In genomic region chr11:103649301-103649982, GRCm38 (mm10) we compare ENCODE assay signal across 8 mouse cellular contexts. TPM values are rescaled to one million over a fixed set of nuclear protein-coding genes. Genes with fewer than 3 reads are reported as not detected.
DNase-seq lines count a peak whose midpoint lies in the region; ATAC-seq lines count a peak whose summit lies in the region.

Rprml (plus strand) TSS chr11:103649570.

- peak within 1 kb of the TSS; percentile 55 for H3K4me2 ChIP-seq in heart, embryonic 14.5 days (ENCODE audit: low read length)
- H3K4me2 ChIP-seq in midbrain, embryonic 15.5 days: peak within 1 kb of the TSS; percentile 85

- H3K4me3 ChIP-seq in heart, embryonic 14.5 days (ENCODE audit: control insufficient read depth in 1 of 2, insufficient read depth in 1 of 2, low read depth in 1 of 2, low read length in 2 of 2): peak within 1 kb of the TSS; percentile 22 to 26
- peak within 1 kb of the TSS; percentile 43 for H3K4me3 ChIP-seq in midbrain, embryonic 15.5 days

- H3K36me3 ChIP-seq in heart, embryonic 14.5 days (ENCODE audit: control insufficient read depth, insufficient read depth, low read length): no peaks in the 10 kb centered on the region
- H3K36me3 ChIP-seq in midbrain, embryonic 15.5 days (replicated peaks): no peaks in the 10 kb centered on the region

- ATAC-seq in heart, embryonic 14.5 days (ENCODE audit: insufficient number of reproducible peaks, insufficient read depth, low FRiP score, low read depth): no peak
- peak; percentile 45; the same call in 1 of the 2 replicates for ATAC-seq in frontal cortex, adult (ENCODE audit: low TSS enrichment)
- ATAC-seq in midbrain, embryonic 15.5 days (replicated peaks): no peak
- ATAC-seq in megakaryocyte progenitor cell, adult 5-6 weeks (replicated peaks; ENCODE audit: poor library complexity): no peak

- peaks cover 76% of the 10 kb centered on the region for H3K27me3 ChIP-seq in heart, embryonic 14.5 days (ENCODE audit: control insufficient read depth, insufficient read depth, low read length)
- H3K27me3 ChIP-seq in midbrain, embryonic 15.5 days (replicated peaks): peaks cover 76% of the 10 kb centered on the region

- no peak within 1 kb of the TSS for H3K9ac ChIP-seq in heart, embryonic 14.5 days (ENCODE audit: low read length)
- peak within 1 kb of the TSS; percentile 19; the same call in 1 of the 2 replicates for H3K9ac ChIP-seq in midbrain, embryonic 15.5 days

- no peak for DNase-seq in heart, adult 9 months (ENCODE audit: low spot score in 2 of 2)
- DNase-seq in adipocyte (ENCODE audit: low spot score): peak; percentile 53
- DNase-seq in layer of hippocampus, postnatal 36 days: peak; percentile 84
- no peak for DNase-seq in natural killer cell, adult 2 months (ENCODE audit: low spot score in 2 of 2)

- WGBS in heart, embryonic 14.5 days: 2% methylated on average over 55 of the region's 71 CpGs
- WGBS in midbrain, embryonic 15.5 days: under 1% methylated on average over 54 of the region's 71 CpGs

- no peak within 1 kb of the TSS for H3K27ac ChIP-seq in heart, embryonic 14.5 days (replicated peaks in 1 of 2; ENCODE audit: control insufficient read depth in 1 of 2, insufficient read depth in 1 of 2, low read depth in 2 of 2, low read length in 2 of 2)
- H3K27ac ChIP-seq in midbrain, embryonic 15.5 days: no peak within 1 kb of the TSS

- no peaks in the 10 kb centered on the region for H3K9me3 ChIP-seq in heart, embryonic 14.5 days (ENCODE audit: control insufficient read depth, low read length)
- no peaks in the 10 kb centered on the region for H3K9me3 ChIP-seq in midbrain, embryonic 15.5 days

- peaks cover 5 to 9% of the 10 kb centered on the region in 2 experiments; a peak in 3 of 4 replicates for H3K4me1 ChIP-seq in heart, embryonic 14.5 days (ENCODE audit: control insufficient read depth in 2 of 2, insufficient read depth in 2 of 2, low read length in 2 of 2)
- peaks cover 14% of the 10 kb centered on the region for H3K4me1 ChIP-seq in midbrain, embryonic 15.5 days

RNA-seq across cellular contexts. Expression of gene Rprml, which starts in this region (rescaled TPM):
- polyA plus RNA-seq in heart, embryonic 14.5 days (2014; fragmentation: Nextera tagmentation; extraction: Ambion mirVana): not detected in 2 replicates
- total RNA-seq in layer of hippocampus, postnatal 36 days (2021): 100 to 1,000 TPM; 101 to 119 TPM
- polyA plus RNA-seq in midbrain, embryonic 15.5 days (2015; fragmentation: Nextera tagmentation; extraction: Ambion mirVana): 1.1 TPM in 2 replicates
- not detected in 2 replicates for total RNA-seq in megakaryocyte progenitor cell, adult 5-6 weeks (2015)
- not detected in 2 replicates for total RNA-seq in megakaryocyte progenitor cell, adult 5-6 weeks (2017)

Comparison
In these comparisons a context has a peak if more than half of its experiments do, and no peak if none do; other contexts are left out.
1. RNA of gene Rprml (total RNA-seq): 101 to 119 TPM in layer of hippocampus, postnatal 36 days; not detected in megakaryocyte progenitor cell, adult 5-6 weeks; every median in the first group is over 100 times any median in the second.
2. DNase-seq: peak in adipocyte (single experiment) and layer of hippocampus, postnatal 36 days (2 of 2); none in heart, adult 9 months (0 of 2) and natural killer cell, adult 2 months (0 of 2).